Mouse (Mus musculus) liver, embryonic 15.5 days (tissue): Measurements from ENCODE around the gene Gm20388. TPM values are rescaled to one million over a fixed set of nuclear protein-coding genes. Genes with fewer than 3 reads are reported as not detected.

ENCODE experiments used
- ATAC-seq: fragments of 200-750 bp; cut with Nextera tagmentation; 2 replicates; pipeline ENCODE4 v1.8.0; 2017; ENCODE audit warnings: moderate number of reproducible peaks, mild to moderate bottlenecking, moderate library complexity; ENCODE audit not compliant: insufficient read depth
- H3K27ac ChIP-seq: fragments of 300-500 bp; sonication (generic); replicated peaks from 2 replicates; pipeline ENCODE4 v1.5.1; 2015; ENCODE audit warnings: mild to moderate bottlenecking, inconsistent platforms
- H3K27me3 ChIP-seq: fragments of 300-500 bp; sonication (generic); 2 replicates; pipeline ENCODE4 v1.6.1; 2015; ENCODE audit warnings: mild to moderate bottlenecking, inconsistent platforms
- H3K36me3 ChIP-seq: fragments of 300-500 bp; sonication (generic); replicated peaks from 2 replicates; pipeline ENCODE4 v1.6.1; 2015; ENCODE audit warnings: moderate library complexity, mild to moderate bottlenecking, inconsistent platforms
- H3K4me1 ChIP-seq: fragments of 300-500 bp; sonication (generic); replicated peaks from 2 replicates; pipeline ENCODE4 v1.6.1; 2015; ENCODE audit warnings: inconsistent platforms
- H3K4me2 ChIP-seq: fragments of 300-500 bp; sonication (generic); 2 replicates; pipeline ENCODE4 v1.6.1; 2015; ENCODE audit warnings: moderate library complexity, mild to moderate bottlenecking, inconsistent platforms
- H3K4me3 ChIP-seq: fragments of 300-500 bp; sonication (generic); replicated peaks from 2 replicates; pipeline ENCODE4 v1.5.1; 2015; ENCODE audit warnings: mild to moderate bottlenecking, inconsistent platforms
- H3K9ac ChIP-seq: fragments of 300-500 bp; sonication (generic); 2 replicates; pipeline ENCODE4 v1.6.1; 2015; ENCODE audit warnings: moderate library complexity, mild to moderate bottlenecking, inconsistent platforms
- H3K9me3 ChIP-seq: fragments of 300-500 bp; sonication (generic); replicated peaks from 2 replicates; pipeline ENCODE4 v1.6.1; 2016; ENCODE audit warnings: inconsistent platforms
- WGBS: fragments of 180-500 bp; shearing (Covaris S2); methylation state at CpG from one replicate; pipeline ENCODE4 v1.1.7; 2015; ENCODE audit warnings: mixed read lengths; ENCODE audit not compliant: insufficient replicate concordance; 5-methylcytosine and 5-hydroxymethylcytosine counted together
- polyA plus RNA-seq: library from polyadenylated mRNA; unstranded; fragments of >200 nt; fragmentation: Nextera tagmentation; extraction: Ambion mirVana; gene quantifications from 2 replicates; pipeline ENCODE4 v1.2.1, GENCODE M21; 2015

The Gm20388 gene
- polyA plus RNA-seq, 1 experiment from 2014 or later, result not detected

- no peaks in the 10 kb centered on the region; the same call in 1 of the 2 replicates for H3K4me1 ChIP-seq
- H3K4me2 ChIP-seq, result no peak overlapping the region
- H3K4me3 ChIP-seq, result no peak overlapping the region
- no peak overlapping the region for H3K9ac ChIP-seq
- no peaks in the 10 kb centered on the region for H3K36me3 ChIP-seq
- no peaks in the 10 kb centered on the region for H3K27me3 ChIP-seq
- H3K9me3 ChIP-seq, result no peaks in the 10 kb centered on the region
- 31% methylated on average over 4 of the region's 4 CpGs for whole genome bisulfite sequencing
- no peak overlapping the region for H3K27ac ChIP-seq
- ATAC-seq, result no peak
These were observed 4175.0 kb downstream of the Gm20388 start for GRCm38 (mm10) chr8:124085668-124086067.

- no peak for ATAC-seq
- Histone ChIP-seq H3K9ac (no peak overlapping the region), H3K4me3 (no peak overlapping the region), H3K27me3 (no peaks in the 10 kb centered on the region), H3K36me3 (no peaks in the 10 kb centered on the region), H3K27ac (no peak overlapping the region), H3K4me1 (no peaks in the 10 kb centered on the region; the same call in 1 of the 2 replicates), H3K9me3 (no peaks in the 10 kb centered on the region), H3K4me2 (no peak overlapping the region)
- 55% methylated on average over 11 of the region's 11 CpGs for WGBS
These were observed 4177.5 kb downstream of the Gm20388 start for GRCm38 (mm10) chr8:124088092-124088613.

- ATAC-seq, result no peak
- no peaks in the 10 kb centered on the region; the same call in 1 of the 2 replicates for H3K4me1 ChIP-seq
- no peak overlapping the region for H3K4me2 ChIP-seq
- 61% methylated on average over 5 of the region's 5 CpGs for WGBS
- no peak overlapping the region for H3K27ac ChIP-seq
- H3K9me3 ChIP-seq, result no peaks in the 10 kb centered on the region
- H3K36me3 ChIP-seq, result no peaks in the 10 kb centered on the region
- no peak overlapping the region for H3K4me3 ChIP-seq
- no peaks in the 10 kb centered on the region for H3K27me3 ChIP-seq
- no peak overlapping the region for H3K9ac ChIP-seq
These were observed 4178.4 kb downstream of the Gm20388 start for GRCm38 (mm10) chr8:124089016-124089415.

- H3K9ac ChIP-seq, result no peak overlapping the region
These were observed 4179.8 kb downstream of the Gm20388 start for GRCm38 (mm10) chr8:124090473-124090872.

GRCm38 (mm10) chr8:124098953-124099622, 4188.4 kb downstream of the Gm20388 start:
- Histone ChIP-seq H3K9me3 (no peaks in the 10 kb centered on the region), H3K4me2 (no peak overlapping the region), H3K4me1 (no peaks in the 10 kb centered on the region), H3K4me3 (no peak overlapping the region), H3K27me3 (no peaks in the 10 kb centered on the region), H3K9ac (no peak overlapping the region), H3K27ac (no peak overlapping the region), H3K36me3 (no peaks in the 10 kb centered on the region)
- 41% methylated on average over 11 of the region's 11 CpGs for WGBS
- ATAC-seq, result no peak

More at GRCm38 (mm10) chr8:124090473-124090872, 4179.8 kb downstream of the Gm20388 start:
- 77% methylated on average over 5 of the region's 5 CpGs for WGBS
- Histone ChIP-seq H3K4me3 (no peak overlapping the region), H3K4me2 (no peak overlapping the region), H3K4me1 (no peaks in the 10 kb centered on the region; the same call in 1 of the 2 replicates), H3K27ac (no peak overlapping the region), H3K36me3 (no peaks in the 10 kb centered on the region), H3K27me3 (no peaks in the 10 kb centered on the region), H3K9me3 (no peaks in the 10 kb centered on the region)
- ATAC-seq, result no peak; the same call in 1 of the 2 replicates

- Histone ChIP-seq H3K4me1 (no peaks in the 10 kb centered on the region), H3K27me3 (no peaks in the 10 kb centered on the region), H3K9ac (no peak overlapping the region), H3K4me2 (no peak overlapping the region), H3K9me3 (no peaks in the 10 kb centered on the region), H3K27ac (no peak overlapping the region), H3K36me3 (no peaks in the 10 kb centered on the region), H3K4me3 (no peak overlapping the region)
- 65% methylated on average over 6 of the region's 6 CpGs for WGBS
- ATAC-seq, result no peak
These were observed 4189.0 kb downstream of the Gm20388 start for GRCm38 (mm10) chr8:124099623-124099965.

GRCm38 (mm10) chr8:124105869-124106268, 4195.2 kb downstream of the Gm20388 start:
- H3K9ac ChIP-seq, result no peak overlapping the region
- no peak overlapping the region for H3K27ac ChIP-seq
- no peaks in the 10 kb centered on the region for H3K4me1 ChIP-seq
- H3K4me2 ChIP-seq, result no peak overlapping the region
- no peaks in the 10 kb centered on the region for H3K27me3 ChIP-seq
- H3K4me3 ChIP-seq, result no peak overlapping the region
- no peaks in the 10 kb centered on the region for H3K36me3 ChIP-seq
- 67% methylated on average over 6 of the region's 6 CpGs for WGBS
- no peaks in the 10 kb centered on the region for H3K9me3 ChIP-seq
- no peak for ATAC-seq

- no peak overlapping the region for H3K9ac ChIP-seq
- H3K27ac ChIP-seq, result no peak overlapping the region
- 64% methylated on average over 7 of the region's 7 CpGs for WGBS
- ATAC-seq, result no peak
- no peaks in the 10 kb centered on the region for H3K4me1 ChIP-seq
- no peaks in the 10 kb centered on the region for H3K36me3 ChIP-seq
- no peaks in the 10 kb centered on the region for H3K9me3 ChIP-seq
- no peaks in the 10 kb centered on the region for H3K27me3 ChIP-seq
- no peak overlapping the region for H3K4me3 ChIP-seq
- no peak overlapping the region for H3K4me2 ChIP-seq
These were observed 4195.9 kb downstream of the Gm20388 start for GRCm38 (mm10) chr8:124106328-124107195.

GRCm38 (mm10) chr8:124113108-124113507, 4202.5 kb downstream of the Gm20388 start:
- Histone ChIP-seq H3K27ac (no peak overlapping the region), H3K9ac (no peak overlapping the region), H3K4me1 (no peaks in the 10 kb centered on the region), H3K4me2 (no peak overlapping the region), H3K27me3 (no peaks in the 10 kb centered on the region), H3K9me3 (no peaks in the 10 kb centered on the region), H3K36me3 (no peaks in the 10 kb centered on the region), H3K4me3 (no peak overlapping the region)
- WGBS, result 57% methylated on average over 10 of the region's 10 CpGs
- ATAC-seq, result no peak

- H3K9me3 ChIP-seq, result 0 out of 2 replicates have a peak, but pooled peaks cover 4% of the 10 kb centered on the region
- H3K36me3 ChIP-seq, result no peaks in the 10 kb centered on the region
- H3K9ac ChIP-seq, result no peak overlapping the region
- H3K4me1 ChIP-seq, result no peaks in the 10 kb centered on the region
- ATAC-seq, result no peak
- no peak overlapping the region for H3K4me2 ChIP-seq
- no peaks in the 10 kb centered on the region for H3K27me3 ChIP-seq
- 82% methylated on average over 20 of the region's 20 CpGs for WGBS
- H3K4me3 ChIP-seq, result no peak overlapping the region
- no peak overlapping the region for H3K27ac ChIP-seq
These were observed 4214.6 kb downstream of the Gm20388 start for GRCm38 (mm10) chr8:124125241-124125640.

GRCm38 (mm10) chr8:124137261-124137660, 4226.6 kb downstream of the Gm20388 start:
- H3K9ac ChIP-seq, result no peak overlapping the region
- WGBS, result 63% methylated on average over 5 of the region's 5 CpGs
- H3K27me3 ChIP-seq, result no peaks in the 10 kb centered on the region; the same call in 1 of the 2 replicates
- H3K36me3 ChIP-seq, result no peaks in the 10 kb centered on the region
- no peaks in the 10 kb centered on the region for H3K4me1 ChIP-seq
- no peak for ATAC-seq
- no peak overlapping the region for H3K4me3 ChIP-seq
- no peaks in the 10 kb centered on the region for H3K9me3 ChIP-seq
- no peak overlapping the region for H3K4me2 ChIP-seq
- no peak overlapping the region for H3K27ac ChIP-seq
